Mouse (Mus musculus): Measurements from ENCODE around the gene Rhbg.
"Not testable (repeated sequence)": the region's sequence is repeated elsewhere in the genome, so short reads cannot be mapped to it uniquely, and the experiment has no call there.

The Rhbg gene

DNA sequence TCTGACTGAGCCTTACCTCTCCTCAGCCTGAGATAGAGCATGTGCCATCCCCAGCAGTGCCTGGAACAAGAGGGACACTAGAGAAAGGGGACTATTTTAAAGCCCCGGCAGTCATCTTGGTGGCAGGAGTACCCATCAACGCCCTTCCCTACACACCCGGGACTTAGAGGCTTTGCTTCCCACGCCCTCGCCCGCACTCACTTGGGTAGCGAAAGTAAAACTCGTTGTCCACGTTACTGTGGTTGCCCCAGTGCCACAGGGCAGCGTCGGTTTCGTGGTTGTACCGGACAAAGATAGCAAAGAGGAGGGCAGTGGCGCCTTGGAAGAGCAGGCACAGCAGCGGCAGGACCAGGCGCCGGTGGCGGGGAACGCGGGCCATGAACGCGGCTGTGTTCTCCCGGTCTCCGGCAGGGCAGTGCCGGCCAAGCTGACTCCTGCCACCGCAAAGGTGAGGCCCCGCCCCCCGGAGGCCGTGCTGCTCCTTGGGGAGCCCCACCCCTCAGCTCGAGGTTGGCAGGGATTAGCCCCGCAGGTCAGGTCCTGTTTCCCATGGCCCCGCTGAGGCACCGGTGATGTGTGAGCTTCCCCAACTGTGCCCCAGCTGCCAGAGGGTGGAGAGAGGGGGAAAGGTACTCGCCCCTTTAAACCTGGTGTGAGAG lies at the start of gene Rhbg:
Gene Rhbg (minus strand): TSS at position 442 of the 659 bp plus-strand sequence.
- no peak for DNase-seq

DNA sequence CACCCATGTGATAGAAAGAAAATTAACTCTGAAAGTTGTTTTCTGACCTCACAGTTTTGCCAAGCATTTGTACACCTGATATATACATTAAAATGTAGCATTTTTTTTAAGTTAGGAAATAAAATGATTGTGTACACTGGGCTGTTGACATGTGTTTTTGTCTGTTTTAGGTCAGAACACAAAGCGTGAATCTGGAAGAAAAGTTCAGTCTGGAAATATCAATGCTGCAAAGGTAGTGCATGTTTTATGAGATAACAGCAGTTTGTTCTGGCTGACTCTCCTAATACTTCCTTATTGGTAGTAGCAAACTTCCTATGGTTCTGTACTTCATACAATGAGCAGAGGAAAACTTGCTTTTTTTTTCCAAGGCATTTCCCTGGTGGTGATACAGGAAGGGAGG lies 44.7 kb upstream of the Rhbg start:
- no peak for DNase-seq

DNA sequence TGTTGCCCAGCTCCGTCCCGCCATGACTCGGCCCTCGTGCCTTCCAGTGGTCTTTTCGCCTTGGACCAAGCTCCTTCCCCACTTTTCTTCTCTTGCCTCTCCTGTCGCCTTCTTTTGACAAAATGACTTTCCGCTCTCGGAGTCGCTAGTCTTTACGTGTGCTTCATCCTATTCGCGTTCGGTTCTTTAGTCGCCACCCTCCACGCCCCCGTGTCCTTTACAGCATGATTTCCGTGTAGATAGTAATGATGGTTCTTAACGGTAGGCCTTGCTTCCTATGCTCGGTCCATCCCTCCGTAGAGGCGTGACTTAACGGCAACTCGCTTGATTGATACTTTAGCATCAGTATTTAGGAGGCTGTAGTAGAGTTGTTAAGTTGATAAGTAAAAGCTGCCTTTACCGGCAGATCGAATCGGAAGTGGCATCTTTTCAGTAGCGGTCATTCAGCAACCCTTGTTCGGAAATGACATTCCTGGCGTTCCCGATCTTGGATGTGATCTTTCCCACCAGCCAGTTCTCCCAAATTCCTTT lies 42.9 kb upstream of the Rhbg start:
- peak; percentile 68 for DNase-seq

- peak; percentile 99 for DNase-seq
These were observed 42.2 kb upstream of the Rhbg start, which contains the start of the genes Tsacc and Cct3 for GRCm38 (mm10) chr3:88296561-88297318. Gene Tsacc, minus strand, starts transcription at chr3:88296999. Gene Cct3, plus strand, starts transcription at chr3:88297116.

- DNase-seq: no peak
These were observed 41.6 kb upstream of the Rhbg start for GRCm38 (mm10) chr3:88296110-88296560.

DNA sequence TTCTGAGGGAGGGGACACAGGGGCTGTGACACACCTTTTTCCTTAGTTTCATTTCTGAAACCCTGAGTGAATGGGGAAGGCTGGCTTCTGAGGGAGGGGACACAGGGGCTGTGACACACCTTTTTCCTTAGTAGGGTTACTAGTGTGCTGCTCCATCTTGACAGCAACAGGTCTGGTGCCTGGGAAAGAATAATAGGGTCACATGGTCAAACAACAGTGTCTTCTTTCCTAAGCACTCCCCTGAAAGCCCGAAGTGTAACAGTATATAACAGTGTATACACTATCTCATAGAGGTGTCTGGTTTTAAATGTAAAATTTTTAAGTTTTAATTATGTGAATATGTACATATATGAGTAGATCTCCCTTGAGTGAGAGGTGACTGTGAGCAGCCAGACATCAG lies 40.8 kb upstream of the Rhbg start:
- not testable (repeated sequence) for DNase-seq

DNA sequence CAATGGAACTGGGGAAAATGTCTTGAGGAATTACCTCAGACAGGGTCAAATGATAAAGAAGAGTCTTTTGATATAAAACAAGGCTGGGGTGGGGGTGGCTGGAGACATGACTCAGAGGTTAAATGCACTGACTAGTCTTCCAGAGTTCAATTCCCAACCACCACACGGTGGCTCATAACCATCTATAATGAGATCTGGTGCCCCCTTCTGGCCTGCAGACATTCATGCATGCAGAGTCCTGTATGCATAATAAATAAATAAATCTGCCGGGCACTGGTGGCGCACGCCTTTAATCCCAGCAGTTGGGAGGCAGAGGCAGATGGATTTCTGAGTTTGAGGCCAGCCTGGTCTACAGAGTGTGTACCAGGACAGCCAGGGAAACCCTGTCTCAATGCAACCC lies 37.5 kb upstream of the Rhbg start:
- no peak for DNase-seq

DNA sequence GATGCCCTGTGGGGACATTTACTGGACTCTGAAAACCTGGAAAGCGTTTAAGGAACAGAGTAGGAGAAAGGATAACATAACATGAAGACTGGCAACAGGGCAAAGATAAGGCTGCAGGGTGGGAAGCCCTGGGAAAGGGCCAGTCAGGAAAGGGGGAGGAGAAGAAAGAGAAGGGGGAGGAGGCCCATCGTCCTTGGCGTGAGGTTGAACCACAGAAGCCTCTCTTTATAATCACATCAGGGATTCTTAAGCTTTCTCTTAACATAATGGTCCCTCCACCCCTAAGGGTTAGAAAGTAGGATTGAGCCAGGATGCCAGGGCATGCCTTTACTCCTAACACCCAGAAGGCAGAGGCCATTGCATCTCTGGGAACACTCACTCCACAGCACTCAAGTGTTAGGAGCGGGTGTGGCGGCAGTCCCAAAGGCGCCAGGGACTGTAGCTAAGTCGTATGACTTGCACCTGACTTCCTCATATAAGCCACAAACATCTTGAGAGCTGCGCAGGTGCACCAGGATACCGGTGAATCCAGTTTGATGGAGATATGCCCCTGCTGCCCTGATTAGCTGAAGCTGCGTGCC lies 33.7 kb upstream of the Rhbg start:
- DNase-seq: not testable (repeated sequence)

- no peak for DNase-seq
These were observed 32.6 kb upstream of the Rhbg start, which contains the start of gene Gm38392 for GRCm38 (mm10) chr3:88287110-88287509. Gene Gm38392, minus strand, starts transcription at chr3:88287210.

DNA sequence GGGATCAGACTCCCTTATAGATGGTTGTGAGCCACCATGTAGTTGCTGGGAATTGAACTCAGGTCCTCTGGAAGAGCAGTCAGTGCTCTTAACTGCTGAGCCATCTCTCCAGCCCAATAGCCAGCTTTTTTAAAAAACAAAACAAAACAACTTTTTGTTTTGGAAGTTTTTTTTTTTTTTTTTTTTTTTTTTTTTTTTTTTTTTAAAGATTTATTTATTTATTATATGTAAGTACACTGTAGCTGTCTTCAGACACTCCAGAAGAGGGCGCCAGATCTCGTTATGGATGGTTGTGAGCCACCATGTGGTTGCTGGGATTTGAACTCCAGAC lies 31.0 kb upstream of the Rhbg start:
- DNase-seq: not testable (repeated sequence)

DNA sequence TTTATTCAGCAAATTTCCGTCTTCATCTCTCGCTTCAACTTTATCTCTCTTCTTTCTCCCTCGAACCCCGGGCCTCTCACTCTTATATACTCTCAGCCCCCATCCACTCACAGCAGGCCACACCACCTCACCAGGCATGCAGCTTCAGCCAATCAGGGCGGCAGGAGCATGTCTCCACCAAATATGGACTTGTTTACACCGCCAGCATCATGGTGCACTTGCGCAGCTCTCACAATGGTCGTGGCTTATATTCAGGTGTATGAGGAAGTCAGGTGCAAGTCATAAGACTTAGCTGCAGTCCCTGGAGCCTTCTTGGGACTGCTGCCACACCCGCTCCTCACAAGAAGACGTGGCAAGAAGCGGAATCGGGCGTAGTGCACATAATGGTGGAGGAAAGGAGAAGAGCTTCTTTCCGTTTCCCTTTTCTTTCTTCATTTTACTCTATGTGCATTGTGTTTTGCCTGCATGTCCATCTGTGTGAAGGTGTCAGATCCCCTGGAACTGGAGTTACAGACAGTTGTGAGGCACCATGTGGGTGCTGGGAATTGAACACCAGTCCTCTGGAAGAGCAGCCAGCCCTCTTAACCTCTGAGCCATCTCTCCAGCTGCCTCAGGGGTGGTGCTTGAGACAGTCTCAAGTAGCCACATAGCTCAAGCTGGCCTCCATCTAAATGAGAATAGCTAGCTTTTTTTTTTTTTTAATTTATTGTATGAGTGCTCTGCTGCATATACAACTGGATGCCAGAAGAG lies 30.5 kb upstream of the Rhbg start:
- DNase-seq: not testable (repeated sequence)

DNA sequence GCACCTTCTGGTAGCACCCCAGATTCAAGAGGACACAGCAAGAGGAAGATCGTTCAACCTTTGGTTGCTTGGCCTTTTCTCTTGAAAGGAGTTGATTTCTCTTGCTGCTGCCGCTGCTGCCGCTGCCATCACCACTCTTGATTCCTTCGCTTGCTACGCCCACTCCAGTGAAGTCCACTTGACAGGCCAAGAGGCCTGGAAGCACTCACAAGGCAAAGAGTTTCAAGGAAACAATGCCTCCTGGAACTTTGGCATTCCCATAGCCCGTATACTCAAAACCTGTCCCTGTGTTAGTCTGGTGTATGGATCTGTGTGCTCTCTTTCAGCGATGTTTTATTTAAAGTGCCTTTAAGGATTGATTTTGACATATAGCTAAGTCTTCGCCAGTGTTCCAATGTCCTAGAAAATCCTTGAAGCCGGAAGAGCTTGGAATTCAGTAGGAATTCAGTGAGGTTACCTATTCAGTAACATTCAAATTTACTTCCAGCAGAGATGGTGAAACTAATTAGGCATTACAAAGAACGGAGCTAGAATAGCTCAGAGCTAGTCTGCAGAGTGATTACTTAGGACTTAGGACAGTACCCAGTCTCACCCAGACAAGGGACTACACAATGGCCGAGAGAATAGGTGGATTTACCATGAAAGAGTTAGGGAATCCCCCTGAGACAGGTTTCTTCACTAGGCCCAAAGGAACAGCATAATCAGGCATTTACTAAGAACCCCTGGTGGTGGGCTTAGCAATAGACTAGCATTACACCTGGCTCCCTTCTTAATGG lies 26.8 kb upstream of the Rhbg start:
- not testable (repeated sequence) for DNase-seq

- no peak for DNase-seq
These were observed 25.5 kb upstream of the Rhbg start for GRCm38 (mm10) chr3:88280035-88280434.

DNA sequence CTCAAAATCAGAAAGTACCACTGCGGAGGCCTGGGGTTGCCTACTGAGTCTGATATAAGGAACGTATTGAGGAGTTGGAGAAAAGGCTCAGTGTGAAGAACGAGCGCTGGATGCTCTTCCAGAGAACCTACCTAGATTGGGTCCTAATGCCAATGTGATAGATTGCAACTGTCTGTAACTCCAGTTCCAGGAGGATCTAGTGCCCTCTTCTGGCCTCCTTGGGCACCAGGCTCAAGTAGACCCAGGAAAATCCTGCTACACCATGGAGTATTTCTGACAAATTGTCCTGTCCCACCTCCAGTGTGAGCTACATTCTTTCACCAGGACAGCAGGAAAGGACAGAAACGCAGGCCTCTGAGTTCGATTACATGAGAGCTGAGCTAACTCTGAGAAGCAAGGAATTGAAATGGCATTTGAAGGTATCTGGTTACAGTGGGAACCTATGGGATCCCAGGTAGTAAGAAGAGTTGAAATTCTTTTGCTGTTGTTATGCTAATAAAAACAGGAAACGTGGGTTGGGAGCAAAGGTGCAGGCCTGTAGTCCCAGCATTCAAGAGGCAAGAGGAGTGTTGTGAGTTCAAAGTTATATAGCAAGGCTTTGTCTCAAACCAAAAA lies 22.1 kb upstream of the Rhbg start:
- DNase-seq: peak; percentile 19

DNA sequence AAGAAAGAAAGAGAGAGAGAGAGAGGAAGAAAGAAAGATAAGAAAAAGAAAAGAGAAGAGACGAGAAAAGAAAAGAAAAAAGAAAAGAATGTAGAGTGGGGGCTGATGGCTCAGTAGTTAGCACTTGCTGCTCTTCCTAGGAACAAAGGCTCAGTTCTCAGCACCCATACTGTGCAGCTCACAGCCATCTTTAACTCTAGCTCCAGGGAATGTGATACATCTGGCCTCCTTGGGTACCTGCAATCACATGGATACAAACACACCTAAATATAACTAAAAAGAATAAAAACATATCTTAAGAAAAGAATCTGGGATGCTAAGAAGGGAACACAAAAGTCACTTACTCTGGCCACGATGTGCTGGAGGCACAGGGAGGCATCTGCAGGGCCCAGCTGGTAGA lies 21.6 kb upstream of the Rhbg start:
- no peak for DNase-seq

DNA sequence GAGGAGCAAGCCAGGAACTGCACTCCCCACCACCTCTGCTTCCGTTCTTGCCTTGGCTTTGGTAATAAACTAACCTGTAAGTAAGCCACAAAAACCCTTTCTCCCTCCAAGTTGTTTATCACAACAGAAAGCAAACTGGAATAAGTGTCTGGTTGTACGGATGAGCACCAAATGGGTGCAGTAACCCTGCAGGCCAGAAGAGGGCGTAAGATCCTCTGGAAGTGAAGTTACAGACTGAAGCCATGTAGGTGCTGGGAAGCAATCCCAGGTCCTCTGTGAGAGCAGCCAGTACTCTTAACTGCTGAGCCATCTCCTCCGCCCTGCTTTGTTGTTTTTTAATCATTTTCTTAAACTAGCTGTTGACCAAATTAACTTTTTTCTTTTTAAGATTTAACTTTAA lies 19.5 kb upstream of the Rhbg start:
- no peak for DNase-seq

- no peak for DNase-seq
These were observed 17.4 kb upstream of the Rhbg start for GRCm38 (mm10) chr3:88271859-88272258.

- not testable (repeated sequence) for DNase-seq
These were observed 16.8 kb upstream of the Rhbg start for GRCm38 (mm10) chr3:88271298-88271697.

DNA sequence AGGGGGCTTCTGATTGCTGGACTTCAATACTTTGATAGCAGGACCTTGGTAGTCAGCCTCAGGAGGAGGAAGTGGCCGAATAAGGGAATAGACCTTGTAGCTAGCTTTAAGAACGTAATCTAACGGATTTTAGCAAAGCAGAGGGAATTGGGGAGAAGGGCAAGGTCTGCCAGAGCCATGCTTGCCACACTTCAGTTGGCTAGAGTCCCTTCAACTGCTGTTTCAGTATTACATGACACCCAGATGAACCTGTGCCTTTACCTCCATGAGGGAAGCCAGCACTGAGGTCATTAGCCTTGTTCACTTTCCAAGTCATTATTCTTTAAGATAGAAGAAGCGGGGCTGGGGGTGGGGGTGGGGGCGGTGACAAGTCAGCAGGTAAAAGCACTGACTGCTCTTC lies 14.5 kb upstream of the Rhbg start:
- no peak for DNase-seq

- DNase-seq: not testable (repeated sequence)
These were observed 13.5 kb upstream of the Rhbg start for GRCm38 (mm10) chr3:88268014-88268413.

GRCm38 (mm10) chr3:88262346-88262745 lies 7.8 kb upstream of the Rhbg start:
- DNase-seq: no peak

- DNase-seq: no peak
These were observed 1.9 kb upstream of the Rhbg start for GRCm38 (mm10) chr3:88256382-88256781.
